Mouse (Mus musculus) heart, embryonic 14.5 days (tissue): ENCODE results near the gene Bcam. TPM values are rescaled to one million over a fixed set of nuclear protein-coding genes. Genes with fewer than 3 reads are reported as not detected.

Experiments used
- ATAC-seq: fragments of 200-750 bp; cut with Nextera tagmentation; 2 replicates; pipeline ENCODE4 v1.8.0; 2017; ENCODE audit warnings: low read depth, moderate TSS enrichment; ENCODE audit not compliant: insufficient number of reproducible peaks, insufficient read depth, low FRiP score
- H3K27ac ChIP-seq, 2 experiments: fragments of 200-500 bp in 1 of 2; fragments of 300-500 bp in 1 of 2; sonication (generic) in 1 of 2; replicated peaks in 1 of 2; 2 replicates each; pipeline ENCODE4 v1.5.1; 2012 to 2014; ENCODE audit warnings: low read depth in 2 of 2, low read length in 2 of 2, control low read depth in 1 of 2, mild to moderate bottlenecking in 1 of 2, mixed read lengths in 1 of 2; ENCODE audit not compliant: control insufficient read depth in 1 of 2, insufficient read depth in 1 of 2
- H3K27me3 ChIP-seq: fragments of 300-500 bp; sonication (generic); 2 replicates; pipeline ENCODE4 v1.6.1; 2014; ENCODE audit warnings: mild to moderate bottlenecking, low read length, control low read depth; ENCODE audit not compliant: control insufficient read depth, insufficient read depth
- H3K36me3 ChIP-seq: fragments of 300-500 bp; sonication (generic); 2 replicates; pipeline ENCODE4 v1.6.1; 2014; ENCODE audit warnings: mild to moderate bottlenecking, control low read depth, low read length, mixed read lengths; ENCODE audit not compliant: control insufficient read depth, insufficient read depth
- H3K4me1 ChIP-seq, 2 experiments: fragments of 200-500 bp in 1 of 2; fragments of 300-500 bp in 1 of 2; sonication (generic) in 1 of 2; 2 replicates each; pipeline ENCODE4 v1.6.1; 2012 to 2014; ENCODE audit warnings: low read length in 2 of 2, control low read depth in 1 of 2, mixed read lengths in 1 of 2; ENCODE audit not compliant: control insufficient read depth in 2 of 2, insufficient read depth in 2 of 2
- H3K4me2 ChIP-seq: fragments of 300-500 bp; sonication (generic); 2 replicates; pipeline ENCODE4 v1.6.1; 2014; ENCODE audit warnings: mild to moderate bottlenecking, low read length
- H3K4me3 ChIP-seq, 2 experiments: fragments of 200-500 bp in 1 of 2; fragments of 300-500 bp in 1 of 2; sonication (generic) in 1 of 2; 2 replicates each; pipeline ENCODE4 v1.5.1; 2012 to 2014; ENCODE audit warnings: low read length in 2 of 2, mild to moderate bottlenecking in 2 of 2, control low read depth in 1 of 2, low read depth in 1 of 2, moderate library complexity in 1 of 2; ENCODE audit not compliant: control insufficient read depth in 1 of 2, insufficient read depth in 1 of 2
- H3K9ac ChIP-seq: fragments of 300-500 bp; sonication (generic); 2 replicates; pipeline ENCODE4 v1.6.1; 2014; ENCODE audit warnings: mild to moderate bottlenecking, low read length
- H3K9me3 ChIP-seq: fragments of 300-500 bp; sonication (generic); 2 replicates; pipeline ENCODE4 v1.6.1; 2016; ENCODE audit warnings: low read length, control low read depth; ENCODE audit not compliant: control insufficient read depth
- WGBS: fragments of 180-500 bp; shearing (Covaris S2); extraction: QIAGEN DNeasy Blood & Tissue Kit; methylation state at CpG from one replicate; pipeline ENCODE4 v1.1.7; 2014; 5-methylcytosine and 5-hydroxymethylcytosine counted together
- polyA plus RNA-seq: library from polyadenylated mRNA; unstranded; fragments of >200 nt; fragmentation: Nextera tagmentation; extraction: Ambion mirVana; gene quantifications from 2 replicates; pipeline ENCODE4 v1.2.1, GENCODE M21; 2014

Gene Bcam
- polyA plus RNA-seq, 1 experiment from 2014 or later = 321 TPM

DNA sequence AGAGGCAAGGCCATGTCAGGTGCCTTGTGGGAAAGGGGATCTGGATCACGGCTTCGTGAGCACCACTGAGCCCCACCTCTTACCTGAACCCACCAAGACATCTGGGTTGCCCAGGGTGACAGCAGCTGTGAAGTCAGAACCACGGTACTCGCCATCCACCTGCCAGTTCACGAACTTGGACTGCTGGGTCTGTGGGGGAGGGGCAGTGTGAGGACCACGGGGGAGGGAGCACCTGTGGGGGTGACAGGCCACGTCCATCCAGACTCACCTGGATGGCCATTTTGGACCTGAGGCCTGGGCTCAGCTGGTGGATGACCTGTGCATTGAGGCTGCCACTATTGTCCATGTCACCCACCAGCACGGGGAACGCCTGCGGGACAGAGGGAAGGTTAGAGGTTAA, 60.2 kb downstream of the Bcam start:
- Histone ChIP-seq H3K27ac (no peak overlapping the region), H3K9me3 (no peaks in the 10 kb centered on the region), H3K36me3 (peaks cover 77% of the 10 kb centered on the region), H3K4me2 (no peak overlapping the region), H3K4me1 (peaks cover 3 to 13% of the 10 kb centered on the region in 2 experiments), H3K4me3 (no peak overlapping the region), H3K27me3 (no peaks in the 10 kb centered on the region), H3K9ac (no peak overlapping the region)
- 90% methylated on average over 10 of the region's 10 CpGs for WGBS
- no peak for ATAC-seq

Other genes starting within 250 kb of the Bcam start
- gene Ppp1r37, start 207.9 kb downstream of the Bcam start, polyA plus RNA-seq = 2.9 and 5.3 TPM in 2 replicates
- gene Zfp296, start 193.7 kb downstream of the Bcam start, polyA plus RNA-seq = 0.13 and 0.38 TPM in 2 replicates
- 140 and 144 TPM in 2 replicates for gene Gemin7, start 193.4 kb downstream of the Bcam start, polyA plus RNA-seq
- gene Clasrp, start 166.5 kb downstream of the Bcam start, polyA plus RNA-seq = 26.6 and 29.2 TPM in 2 replicates
- gene Relb, start 141.6 kb downstream of the Bcam start, polyA plus RNA-seq = 4.8 and 6.1 TPM in 2 replicates
- 87.6 and 98.6 TPM in 2 replicates for gene Clptm1, start 106.0 kb downstream of the Bcam start, polyA plus RNA-seq
- gene Apoc2, start 93.1 kb downstream of the Bcam start, polyA plus RNA-seq = 0.57 and 2.2 TPM in 2 replicates
- not detected in 2 replicates for gene Gm44805, start 89.6 kb downstream of the Bcam start, polyA plus RNA-seq
- 0.31 TPM in 1 of 2 replicates, not detected in the other for gene Apoc4, start 89.5 kb downstream of the Bcam start, polyA plus RNA-seq
- 14.3 and 14.6 TPM in 2 replicates for gene Apoc1, start 78.4 kb downstream of the Bcam start, polyA plus RNA-seq
- 644 and 695 TPM in 2 replicates for gene Apoe, start 71.8 kb downstream of the Bcam start, polyA plus RNA-seq
- gene Tomm40, start 55.6 kb downstream of the Bcam start, polyA plus RNA-seq = 130 and 135 TPM in 2 replicates
- 63.4 and 68.4 TPM in 2 replicates for gene Nectin2, start 20.5 kb downstream of the Bcam start, polyA plus RNA-seq
- gene Cblc, start 25.8 kb upstream of the Bcam start, polyA plus RNA-seq = 0.53 TPM in 1 of 2 replicates, not detected in the other
- 1.7 and 2.0 TPM in 2 replicates for gene Bcl3, start 51.8 kb upstream of the Bcam start, polyA plus RNA-seq
- not detected in 2 replicates for gene Gm19345, start 81.0 kb upstream of the Bcam start, polyA plus RNA-seq
- gene Ceacam16, start 90.3 kb upstream of the Bcam start, polyA plus RNA-seq = not detected in 2 replicates
- gene Ceacam19, start 116.9 kb upstream of the Bcam start, polyA plus RNA-seq = not detected in 2 replicates
- 12.7 and 12.9 TPM in 2 replicates for gene Pvr, start 150.1 kb upstream of the Bcam start, polyA plus RNA-seq
- 1.3 and 1.8 TPM in 2 replicates for gene Igsf23, start 179.7 kb upstream of the Bcam start, polyA plus RNA-seq
- gene Ceacam20, start 194.4 kb upstream of the Bcam start, polyA plus RNA-seq = not detected in 2 replicates
- not detected in 2 replicates for gene Nlrp9b, start 220.4 kb upstream of the Bcam start, polyA plus RNA-seq